Mouse (Mus musculus) kidney, embryonic 16.5 days (tissue): ENCODE measurements around the gene Carmil1. TPM values are rescaled to one million over a fixed set of nuclear protein-coding genes. Genes with fewer than 3 reads are reported as not detected.

Experiments used
- ATAC-seq: fragments of 200-750 bp; cut with Nextera tagmentation; 2 replicates; pipeline ENCODE4 v1.8.0; 2017; ENCODE audit warnings: moderate TSS enrichment; ENCODE audit not compliant: low FRiP score, low TSS enrichment
- H3K27ac ChIP-seq: fragments of 300-500 bp; sonication (generic); 2 replicates; pipeline ENCODE4 v1.5.1; 2014; ENCODE audit warnings: low read length
- H3K27me3 ChIP-seq: fragments of 300-500 bp; sonication (generic); 2 replicates; pipeline ENCODE4 v1.6.1; 2014; ENCODE audit warnings: low read length, control low read depth, mixed read lengths; ENCODE audit not compliant: insufficient read depth
- H3K36me3 ChIP-seq: fragments of 300-500 bp; sonication (generic); 2 replicates; pipeline ENCODE4 v1.6.1; 2014; ENCODE audit warnings: low read length, control low read depth, mixed read lengths; ENCODE audit not compliant: insufficient read depth
- H3K4me1 ChIP-seq: fragments of 300-500 bp; sonication (generic); 2 replicates; pipeline ENCODE4 v1.6.1; 2014; ENCODE audit warnings: low read length, control low read depth, mixed read lengths; ENCODE audit not compliant: insufficient read depth
- H3K4me2 ChIP-seq: fragments of 300-500 bp; sonication (generic); replicated peaks from 2 replicates; pipeline ENCODE4 v1.6.1; 2014; ENCODE audit warnings: low read depth, low read length
- H3K4me3 ChIP-seq: fragments of 300-500 bp; sonication (generic); 2 replicates; pipeline ENCODE4 v1.5.1; 2014; ENCODE audit warnings: mild to moderate bottlenecking, low read length
- H3K9ac ChIP-seq: fragments of 300-500 bp; sonication (generic); replicated peaks from 2 replicates; pipeline ENCODE4 v1.6.1; 2014; ENCODE audit warnings: low read length
- H3K9me3 ChIP-seq: fragments of 300-500 bp; sonication (generic); 2 replicates; pipeline ENCODE4 v1.6.1; 2016; ENCODE audit warnings: low read length, control low read depth
- WGBS: fragments of 180-500 bp; shearing (Covaris S2); extraction: QIAGEN DNeasy Blood & Tissue Kit; methylation state at CpG from one replicate; pipeline ENCODE4 v1.1.7; 2014; 5-methylcytosine and 5-hydroxymethylcytosine counted together
- polyA plus RNA-seq: library from polyadenylated mRNA; unstranded; fragments of >200 nt; fragmentation: Nextera tagmentation; extraction: Ambion mirVana; gene quantifications from 2 replicates; pipeline ENCODE4 v1.2.1, GENCODE M21; 2015

Gene Carmil1
- polyA plus RNA-seq, 1 experiment from 2014 or later, result 52.5 TPM

DNA sequence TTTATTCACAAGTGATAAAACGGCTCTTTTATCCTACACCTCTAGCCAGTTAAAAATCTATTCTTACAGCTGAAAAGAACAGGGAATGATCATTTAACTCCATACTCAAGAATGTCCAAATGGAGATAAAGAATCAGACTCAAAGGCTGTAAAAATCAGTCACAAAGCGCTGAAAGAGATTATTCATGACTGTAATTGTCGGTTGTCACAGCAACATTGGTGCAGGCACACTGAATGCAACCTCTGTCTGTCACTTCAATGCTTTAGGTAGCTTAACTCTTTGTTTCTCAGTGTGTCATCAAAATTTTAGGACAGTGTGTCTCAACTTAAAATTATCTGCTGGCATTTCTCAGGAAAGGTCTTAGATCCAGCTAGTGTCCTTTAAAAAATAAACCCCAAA lies 235.3 kb downstream of the Carmil1 start:
- Histone ChIP-seq H3K4me1 (no peaks in the 10 kb centered on the region), H3K36me3 (peaks cover 12% of the 10 kb centered on the region; the same call in 1 of the 2 replicates), H3K27me3 (no peaks in the 10 kb centered on the region), H3K27ac (no peak overlapping the region), H3K4me3 (no peak overlapping the region), H3K9ac (no peak overlapping the region), H3K4me2 (no peak overlapping the region), H3K9me3 (no peaks in the 10 kb centered on the region)
- 75% methylated on average over 3 of the region's 3 CpGs for WGBS
- ATAC-seq, result no peak

DNA sequence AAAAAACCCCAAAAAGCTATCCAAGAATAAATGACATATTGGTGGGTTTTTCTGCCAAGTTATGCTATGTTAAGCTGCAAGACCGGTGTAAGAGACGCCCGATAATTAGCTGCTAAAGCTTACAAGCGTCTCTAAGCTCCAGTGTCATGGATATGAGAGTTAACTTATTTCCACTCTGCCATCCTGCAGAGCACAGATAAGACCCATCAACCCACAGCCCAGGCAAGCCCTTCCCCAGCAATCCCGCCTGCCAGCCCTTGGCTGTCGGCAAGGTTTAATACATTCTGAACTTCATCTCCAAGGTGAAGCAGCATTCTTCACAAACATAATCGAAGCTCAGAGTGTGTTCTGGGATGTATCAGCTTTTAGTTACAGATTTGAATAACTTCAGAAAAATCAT lies 240.4 kb downstream of the Carmil1 start:
- no peaks in the 10 kb centered on the region for H3K9me3 ChIP-seq
- no peak overlapping the region for H3K27ac ChIP-seq
- H3K4me2 ChIP-seq, result no peak overlapping the region
- H3K4me1 ChIP-seq, result no peaks in the 10 kb centered on the region
- no peak overlapping the region for H3K9ac ChIP-seq
- ATAC-seq, result no peak
- WGBS, result 90% methylated on average over 7 of the region's 7 CpGs
- H3K27me3 ChIP-seq, result no peaks in the 10 kb centered on the region
- H3K36me3 ChIP-seq, result peaks cover 16% of the 10 kb centered on the region; the same call in 1 of the 2 replicates
- no peak overlapping the region for H3K4me3 ChIP-seq

DNA sequence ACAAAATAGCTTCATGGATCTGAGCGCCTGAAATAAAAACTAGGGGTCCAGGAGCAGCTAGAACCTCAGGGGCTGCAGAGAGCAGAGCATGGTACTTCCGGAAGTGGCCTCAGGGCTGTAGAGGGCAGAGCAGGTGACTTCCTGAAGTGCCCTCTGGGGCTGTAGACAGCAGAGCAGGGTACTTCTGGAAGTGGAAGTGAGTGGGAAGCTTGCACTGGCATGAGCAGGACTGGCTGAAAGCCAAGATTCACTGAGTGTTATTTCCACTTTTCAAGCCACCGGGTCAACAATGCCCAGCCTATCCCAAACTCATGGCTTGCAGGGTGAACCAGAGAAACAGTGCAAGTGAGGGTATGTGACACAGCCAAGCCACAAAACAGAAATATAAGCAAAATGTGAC lies 243.1 kb downstream of the Carmil1 start:
- Histone ChIP-seq H3K27ac (no peak overlapping the region), H3K9ac (no peak overlapping the region), H3K4me2 (no peak overlapping the region), H3K4me1 (no peaks in the 10 kb centered on the region), H3K9me3 (no peaks in the 10 kb centered on the region), H3K27me3 (no peaks in the 10 kb centered on the region), H3K36me3 (peaks cover 10% of the 10 kb centered on the region; the same call in 1 of the 2 replicates), H3K4me3 (no peak overlapping the region)
- WGBS, result 84% methylated on average over 3 of the region's 3 CpGs
- ATAC-seq, result no peak

DNA sequence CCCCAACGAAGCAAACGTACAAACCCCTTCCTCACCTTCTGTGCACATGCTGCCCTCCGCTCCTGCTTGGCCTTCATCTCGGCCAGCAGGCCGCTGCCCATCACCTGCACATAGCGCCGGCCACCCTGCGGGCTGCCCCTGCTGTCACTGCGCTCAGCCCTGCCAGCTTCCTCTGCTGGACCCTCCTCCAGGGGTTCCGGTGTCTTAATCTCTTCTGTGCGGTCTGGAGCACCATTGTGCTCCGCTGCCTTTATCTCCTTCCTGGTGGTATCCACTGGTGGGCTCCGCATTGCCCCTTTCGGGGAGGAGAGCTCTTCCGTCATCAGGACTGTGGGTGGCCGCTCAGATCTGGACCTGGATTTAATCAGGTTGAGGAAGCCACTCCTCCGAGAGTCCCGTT lies 244.4 kb downstream of the Carmil1 start:
- no peak overlapping the region for H3K27ac ChIP-seq
- H3K27me3 ChIP-seq, result no peaks in the 10 kb centered on the region
- 84% methylated on average over 18 of the region's 18 CpGs for WGBS
- H3K4me2 ChIP-seq, result peak overlapping the region; percentile 10; the same call in 1 of the 2 replicates
- H3K36me3 ChIP-seq, result peaks cover 4% of the 10 kb centered on the region; the same call in 1 of the 2 replicates
- ATAC-seq, result no peak; the same call in 1 of the 2 replicates
- no peak overlapping the region for H3K4me3 ChIP-seq
- H3K4me1 ChIP-seq, result no peaks in the 10 kb centered on the region
- no peak overlapping the region for H3K9ac ChIP-seq
- no peaks in the 10 kb centered on the region for H3K9me3 ChIP-seq

DNA sequence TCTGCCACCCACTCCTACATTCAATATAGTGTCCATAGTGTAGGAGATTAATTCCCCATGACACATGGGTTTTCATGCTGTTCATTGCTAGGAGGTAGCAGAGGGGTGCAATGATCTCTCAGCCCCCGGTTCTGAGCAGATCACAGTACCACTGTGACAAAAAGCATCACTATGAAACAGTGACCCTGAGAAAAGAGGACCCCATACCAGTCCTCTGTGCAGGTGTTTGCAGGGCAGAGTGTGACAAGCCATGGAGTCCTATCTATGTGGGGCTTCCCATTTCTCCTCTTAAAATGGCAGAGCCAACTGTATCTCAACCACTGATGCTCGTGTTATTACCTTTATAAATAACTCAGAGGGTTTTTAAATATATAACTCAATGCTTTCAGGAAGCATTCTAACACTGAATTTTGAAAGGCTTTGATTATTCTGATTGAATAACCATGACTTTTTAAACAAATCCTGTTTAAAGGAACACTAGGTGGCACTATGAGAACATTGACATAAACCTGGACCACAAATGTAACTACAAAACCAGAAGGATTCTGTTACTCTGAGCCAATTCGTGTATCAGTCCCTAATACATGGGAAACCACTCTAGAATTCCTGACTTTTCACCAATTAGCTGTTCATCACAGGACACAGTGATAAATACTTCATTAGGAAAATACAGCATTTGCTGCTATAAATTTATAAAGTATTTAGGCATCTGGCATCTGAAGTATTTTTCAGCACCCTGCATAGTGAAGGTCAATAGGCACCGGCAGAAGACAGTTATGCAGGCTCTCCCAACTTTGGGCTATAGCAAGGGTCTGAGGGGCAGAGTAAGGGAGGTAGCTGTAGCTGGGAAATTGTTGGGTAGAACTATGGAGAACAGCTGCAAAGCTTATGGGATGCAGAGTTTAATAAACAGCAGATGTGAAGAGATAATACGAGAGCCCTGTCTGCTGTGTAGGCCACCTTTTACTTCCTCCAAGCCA lies 253.1 kb downstream of the Carmil1 start:
- no peak for ATAC-seq
- H3K36me3 ChIP-seq, result peaks cover 5% of the 10 kb centered on the region
- WGBS, result 68% methylated on average over 5 of the region's 5 CpGs
- H3K4me2 ChIP-seq, result no peak overlapping the region
- H3K4me3 ChIP-seq, result no peak overlapping the region
- H3K9me3 ChIP-seq, result no peaks in the 10 kb centered on the region
- no peak overlapping the region for H3K9ac ChIP-seq
- no peak overlapping the region for H3K27ac ChIP-seq
- no peaks in the 10 kb centered on the region for H3K4me1 ChIP-seq
- H3K27me3 ChIP-seq, result no peaks in the 10 kb centered on the region

DNA sequence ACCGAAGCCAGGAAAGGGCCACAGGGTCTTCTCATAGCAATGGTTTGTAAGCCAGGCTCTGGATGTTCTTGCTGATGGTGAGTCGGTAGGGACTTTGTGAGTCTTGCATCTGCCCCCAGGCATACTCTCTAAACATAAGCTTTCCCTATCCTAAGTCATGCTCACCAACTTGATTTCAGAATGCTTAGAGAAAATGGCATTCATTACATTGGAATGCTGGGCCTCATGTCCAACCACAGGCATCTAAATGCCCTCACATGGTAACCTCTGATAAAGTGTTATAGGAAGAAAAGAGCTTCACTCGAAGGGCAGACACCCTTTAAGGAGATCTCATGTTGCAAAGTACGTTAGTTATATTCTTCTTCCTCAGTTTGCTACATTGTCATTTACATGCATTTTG lies 262.1 kb downstream of the Carmil1 start:
- H3K9ac ChIP-seq, result no peak overlapping the region
- no peaks in the 10 kb centered on the region for H3K27me3 ChIP-seq
- no peaks in the 10 kb centered on the region for H3K9me3 ChIP-seq
- H3K4me3 ChIP-seq, result no peak overlapping the region
- H3K36me3 ChIP-seq, result no peaks in the 10 kb centered on the region
- no peak overlapping the region for H3K27ac ChIP-seq
- WGBS, result 92% methylated on average over 4 of the region's 4 CpGs
- no peak overlapping the region for H3K4me2 ChIP-seq
- no peaks in the 10 kb centered on the region for H3K4me1 ChIP-seq
- ATAC-seq, result no peak

DNA sequence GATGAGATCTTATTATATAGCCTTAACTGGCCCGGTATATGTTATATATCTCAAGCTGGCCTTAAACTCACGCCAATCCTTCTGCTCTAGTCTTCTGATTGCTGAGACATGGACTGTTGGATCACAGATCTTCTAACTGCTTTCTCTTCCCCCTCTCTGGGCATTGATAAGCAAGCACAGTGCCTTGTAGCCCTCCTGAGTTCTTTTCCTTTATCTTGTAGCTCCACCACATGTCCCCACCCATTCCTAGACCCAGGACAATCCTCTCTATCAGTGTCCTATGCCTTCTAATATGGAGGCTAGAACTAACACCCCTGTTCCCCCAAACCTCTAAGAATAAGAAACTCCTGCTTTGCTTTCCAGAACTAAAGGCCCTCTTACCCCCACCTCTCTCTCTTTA lies 275.1 kb downstream of the Carmil1 start:
- 92% methylated on average over 2 of the region's 2 CpGs for WGBS
- Histone ChIP-seq H3K4me3 (no peak overlapping the region), H3K4me2 (no peak overlapping the region), H3K27me3 (no peaks in the 10 kb centered on the region), H3K27ac (no peak overlapping the region), H3K36me3 (no peaks in the 10 kb centered on the region), H3K9me3 (no peaks in the 10 kb centered on the region), H3K4me1 (no peaks in the 10 kb centered on the region), H3K9ac (no peak overlapping the region)
- ATAC-seq, result no peak

DNA sequence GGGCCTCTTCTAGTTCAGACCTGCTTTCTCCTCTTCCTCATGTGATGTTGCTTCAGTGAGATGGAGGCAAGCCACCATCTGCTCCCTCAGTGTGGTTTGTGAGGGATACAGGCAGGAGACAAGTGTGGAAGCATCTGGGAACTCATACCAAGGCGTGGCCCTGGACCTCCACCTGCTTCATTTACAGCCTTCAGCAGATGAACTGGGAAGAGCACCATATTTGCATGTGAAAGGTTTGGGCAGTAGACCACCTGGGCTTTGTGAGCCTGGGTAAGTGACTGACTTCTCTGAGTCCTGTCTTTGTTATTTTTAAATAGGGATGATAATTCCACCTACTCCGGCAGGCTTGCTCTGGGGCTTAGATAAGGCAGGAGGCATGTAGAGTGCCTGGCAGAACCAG lies 278.8 kb downstream of the Carmil1 start:
- Histone ChIP-seq H3K4me2 (no peak overlapping the region), H3K9me3 (no peaks in the 10 kb centered on the region), H3K9ac (no peak overlapping the region), H3K27ac (no peak overlapping the region), H3K4me1 (no peaks in the 10 kb centered on the region), H3K4me3 (no peak overlapping the region), H3K27me3 (no peaks in the 10 kb centered on the region), H3K36me3 (no peaks in the 10 kb centered on the region)
- no peak for ATAC-seq
- 69% methylated on average over 2 of the region's 2 CpGs for WGBS

DNA sequence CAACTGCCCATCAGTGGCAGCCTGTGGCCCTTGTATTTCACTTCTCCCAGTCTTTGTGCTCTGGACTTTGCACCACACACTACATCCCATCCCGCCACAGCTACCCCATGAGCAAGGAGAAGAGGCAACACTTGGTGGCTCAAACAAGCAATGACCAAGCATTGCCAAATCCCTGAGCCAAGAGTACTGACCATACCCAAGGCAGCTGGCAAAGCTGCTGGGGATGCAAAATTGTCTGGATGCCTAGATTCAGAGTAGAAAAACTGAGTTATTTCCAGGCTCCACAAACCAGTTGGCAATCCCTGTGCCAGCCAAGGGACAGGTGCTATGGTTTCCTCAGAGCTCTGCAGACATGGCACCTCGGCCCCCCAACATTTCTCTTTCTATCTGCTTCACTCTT lies 279.5 kb downstream of the Carmil1 start:
- no peak for ATAC-seq
- Histone ChIP-seq H3K9me3 (no peaks in the 10 kb centered on the region), H3K27me3 (no peaks in the 10 kb centered on the region), H3K4me1 (no peaks in the 10 kb centered on the region), H3K4me2 (no peak overlapping the region), H3K36me3 (no peaks in the 10 kb centered on the region), H3K4me3 (no peak overlapping the region), H3K9ac (no peak overlapping the region), H3K27ac (no peak overlapping the region)
- 91% methylated on average over 2 of the region's 2 CpGs for WGBS

DNA sequence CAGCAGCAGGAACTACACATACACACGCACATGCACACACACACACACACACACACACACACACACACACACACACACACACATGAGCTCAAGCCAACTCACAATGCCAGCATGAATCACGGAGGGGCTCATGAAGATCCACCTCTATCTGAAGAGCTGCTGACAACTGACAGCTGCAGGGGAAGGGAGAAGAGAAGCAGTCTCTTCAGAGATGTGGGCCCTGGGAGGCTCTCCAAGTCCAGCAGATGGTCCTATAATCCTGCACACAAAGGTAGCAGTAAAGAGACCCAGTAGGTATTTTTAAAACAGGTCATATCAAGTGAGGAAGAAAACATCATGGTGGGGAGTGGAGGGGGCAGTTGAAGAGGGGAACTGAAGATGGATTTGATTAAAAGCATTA lies 281.8 kb downstream of the Carmil1 start:
- no peak overlapping the region for H3K4me2 ChIP-seq
- no peaks in the 10 kb centered on the region for H3K36me3 ChIP-seq
- H3K4me3 ChIP-seq, result no peak overlapping the region
- no peaks in the 10 kb centered on the region for H3K9me3 ChIP-seq
- 79% methylated on average over 2 of the region's 2 CpGs for WGBS
- no peaks in the 10 kb centered on the region for H3K4me1 ChIP-seq
- H3K9ac ChIP-seq, result no peak overlapping the region
- H3K27me3 ChIP-seq, result no peaks in the 10 kb centered on the region; the same call in 1 of the 2 replicates
- no peak overlapping the region for H3K27ac ChIP-seq
- no peak for ATAC-seq
